Mouse (Mus musculus) CH12.LX (cell line): Measurements from ENCODE around the gene Smoc1.

Experiments
- CTCF ChIP-seq, 2 experiments: IDR thresholded peaks in 1 of 2; conservative IDR thresholded peaks in 1 of 2; 2 replicates each; pipeline ENCODE4 v1.5.1; 2011 to 2012; ENCODE audit warnings: low read depth in 2 of 2, low read length in 2 of 2, improper control_type of control experiment in 1 of 2, inconsistent platforms in 1 of 2, mild to moderate bottlenecking in 1 of 2, moderate library complexity in 1 of 2
- MXI1 ChIP-seq: IDR thresholded peaks from 2 replicates; pipeline ENCODE4 v1.6.1; 2011; ENCODE audit warnings: mild to moderate bottlenecking, low read depth, low read length, improper control_type of control experiment
- NRF1 ChIP-seq: IDR thresholded peaks from 2 replicates; pipeline ENCODE4 v1.6.1; 2014; ENCODE audit warnings: low read depth, mild to moderate bottlenecking, inconsistent platforms, low read length, improper control_type of control experiment, moderate library complexity
- RCOR1 ChIP-seq: conservative IDR thresholded peaks from 2 replicates; pipeline ENCODE4 v1.6.1; 2012; ENCODE audit warnings: low read depth, mild to moderate bottlenecking, inconsistent platforms, low read length, improper control_type of control experiment

GRCm38 (mm10) chr12:80997652-80998051, 29.0 kb upstream of the Smoc1 start:
- no peak for TF ChIP-seq MXI1
- no peak for TF ChIP-seq RCOR1
- no peak for TF ChIP-seq CTCF (conservative IDR thresholded peaks at IDR 0.05 in 1 of 2, IDR thresholded peaks at IDR 0.05 in 1 of 2; ENCODE audit: low read depth in 2 of 2, low read length in 2 of 2)
- no peak for TF ChIP-seq NRF1
